Mouse (Mus musculus): ENCODE data around the gene Mtmr6. TPM values are rescaled to one million over a fixed set of nuclear protein-coding genes. Genes with fewer than 3 reads are reported as not detected.

Gene Mtmr6
- total and polyA plus RNA-seq, 3 experiments, result 17.4 to 31.0 (median 29.1) TPM

DNA sequence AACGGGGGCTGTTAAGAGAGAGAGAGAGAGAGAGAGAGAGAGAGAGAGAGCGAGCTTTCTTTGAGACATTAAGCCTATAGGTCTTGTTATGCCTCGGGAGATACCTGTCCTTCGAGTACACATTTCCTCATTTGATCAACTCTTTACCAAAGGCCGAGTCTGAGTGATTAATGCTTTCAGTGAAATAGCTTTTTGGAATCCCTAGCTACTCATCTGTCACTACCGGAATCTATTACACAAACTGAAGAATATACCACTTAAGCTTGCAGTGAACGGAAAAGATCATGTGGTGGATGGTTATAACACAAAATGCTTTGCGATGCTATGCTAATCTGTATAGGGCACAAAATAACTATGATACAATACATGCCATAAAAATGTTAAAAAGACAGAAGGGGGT lies 14.7 kb upstream of the Mtmr6 start:
- Histone ChIP-seq H3K27me3 (ENCODE audit: control insufficient read depth, insufficient read depth, low read length) (no peaks in the 10 kb centered on the region), H3K27ac (peak overlapping the region; percentile 93; the same call in 1 of the 2 replicates), H3K36me3 (ENCODE audit: control insufficient read depth, insufficient read depth, low read length) (no peaks in the 10 kb centered on the region), H3K4me1 (ENCODE audit: control insufficient read depth, insufficient read depth, low read length) (no peaks in the 10 kb centered on the region; the same call in none of the 2 replicates), H3K4me3 (peak overlapping the region; percentile 98), H3K79me2 (replicated peaks; ENCODE audit: control insufficient read depth, insufficient read depth, low read length) (peaks cover 4% of the 10 kb centered on the region), H3K9ac (ENCODE audit: low read depth, low read length) (no peak overlapping the region; the same call in 1 of the 2 replicates)
- DNase-seq, result no peak
- 5% methylated on average over 8 of the region's 8 CpGs for WGBS
- intact Hi-C loops (cut with DNase I), result loop anchor here (10.0 kb wide), 2 partner anchors 534 to 924 kb away; partner anchors contain the start of gene Mipep
- TF ChIP-seq EP300 (IDR thresholded peaks at IDR 0.05; ENCODE audit: insufficient read depth, low read depth, low read length) (no peak), POLR2A (IDR thresholded peaks at IDR 0.05; ENCODE audit: insufficient read depth, low read depth, low read length) (no peak), CTCF (IDR thresholded peaks at IDR 0.05) (no peak)

DNA sequence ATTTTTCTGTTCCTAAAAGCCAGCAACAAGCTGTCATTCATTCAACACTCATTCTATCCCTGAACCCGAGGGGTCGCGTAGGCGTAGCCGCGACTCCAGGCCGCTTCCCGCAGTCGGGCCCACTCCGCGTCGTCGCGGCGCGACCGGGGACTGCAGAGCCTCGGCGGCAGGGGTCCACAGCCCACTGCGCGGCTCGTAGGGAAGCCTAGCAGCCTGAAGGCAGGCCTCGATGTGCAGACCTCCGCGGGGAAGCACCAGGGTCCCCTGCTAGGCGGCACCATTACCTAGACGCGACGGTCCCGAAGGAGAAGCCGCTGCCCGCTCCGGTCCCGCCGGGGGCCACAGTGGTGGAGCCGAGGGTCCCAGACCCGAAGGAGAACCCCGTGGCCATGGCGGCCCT lies 14.1 kb upstream of the Mtmr6 start:
- DNase-seq, result no peak
- no peak for TF ChIP-seq CTCF (IDR thresholded peaks at IDR 0.05)
- no peak for TF ChIP-seq POLR2A (IDR thresholded peaks at IDR 0.05; ENCODE audit: insufficient read depth, low read depth, low read length)
- TF ChIP-seq EP300 (IDR thresholded peaks at IDR 0.05; ENCODE audit: insufficient read depth, low read depth, low read length), result no peak
- Histone ChIP-seq H3K36me3 (ENCODE audit: control insufficient read depth, insufficient read depth, low read length) (no peaks in the 10 kb centered on the region), H3K9ac (ENCODE audit: low read depth, low read length) (peak overlapping the region; percentile 90), H3K27ac (peak overlapping the region; percentile 93), H3K4me1 (ENCODE audit: control insufficient read depth, insufficient read depth, low read length) (no peaks in the 10 kb centered on the region; the same call in none of the 2 replicates), H3K79me2 (replicated peaks; ENCODE audit: control insufficient read depth, insufficient read depth, low read length) (peaks cover 4% of the 10 kb centered on the region), H3K4me3 (peak overlapping the region; percentile 98), H3K27me3 (ENCODE audit: control insufficient read depth, insufficient read depth, low read length) (no peaks in the 10 kb centered on the region)
- intact Hi-C loops (cut with DNase I), result loop anchor here (1.0 to 10.0 kb wide), 3 partner anchors 14 to 924 kb away; partner anchors contain the start of genes Mipep and Mtmr6
- WGBS, result under 1% methylated on average over 39 of the region's 39 CpGs

DNA sequence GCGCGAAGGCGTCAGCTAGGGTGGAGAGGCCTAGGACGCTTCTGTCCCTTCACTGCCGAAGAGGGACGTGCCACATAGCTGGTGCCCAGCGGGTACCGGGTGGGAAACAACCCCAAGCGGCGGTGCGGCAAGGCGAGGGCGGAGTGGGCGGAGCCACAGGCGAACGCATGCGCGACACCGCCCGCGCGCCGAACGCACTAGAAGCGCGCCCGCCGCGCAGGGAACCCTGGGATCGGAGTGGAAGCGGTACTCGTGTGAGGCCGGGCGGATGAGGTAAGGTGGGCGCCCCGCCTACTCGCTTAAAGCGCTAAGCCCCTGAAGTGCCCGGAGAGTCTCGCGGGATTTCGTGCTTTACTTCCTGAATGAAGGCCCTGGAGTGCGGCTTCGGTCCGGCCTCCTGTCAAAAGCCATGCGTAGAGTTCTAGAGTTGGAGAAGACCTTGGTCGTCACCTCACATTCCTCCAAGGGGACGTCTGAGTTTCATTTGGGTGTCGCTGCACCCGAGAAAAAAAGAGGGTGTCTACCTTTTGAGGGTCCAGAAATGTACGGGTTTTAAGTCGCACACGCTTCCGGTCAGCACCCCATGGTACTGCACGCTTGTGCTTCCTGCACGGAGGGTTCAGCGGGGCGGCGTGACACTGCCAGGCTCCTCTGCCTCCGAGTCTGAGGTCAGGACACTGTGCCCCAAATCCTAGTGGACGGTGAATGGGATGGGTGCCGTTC lies 13.6 kb upstream of the Mtmr6 start, which contains the start of the genes Nupl1 and Gm49336:
Nupl1 (minus strand) TSS at position 151 of the 723 bp plus-strand sequence.
Gm49336 (minus strand) TSS at position 227 of the 723 bp plus-strand sequence.
- intact Hi-C loops (cut with DNase I), result loop anchor here (1.0 to 10.0 kb wide), 3 partner anchors 14 to 923 kb away; partner anchors contain the start of genes Mipep and Mtmr6
- Histone ChIP-seq H3K27ac (peak within 1 kb of the TSS; percentile 93), H3K4me3 (peak within 1 kb of the TSS; percentile 98), H3K79me2 (replicated peaks; ENCODE audit: control insufficient read depth, insufficient read depth, low read length) (peaks cover 4% of the 10 kb centered on the region), H3K27me3 (ENCODE audit: control insufficient read depth, insufficient read depth, low read length) (no peaks in the 10 kb centered on the region), H3K4me1 (ENCODE audit: control insufficient read depth, insufficient read depth, low read length) (no peaks in the 10 kb centered on the region; the same call in none of the 2 replicates), H3K36me3 (ENCODE audit: control insufficient read depth, insufficient read depth, low read length) (no peaks in the 10 kb centered on the region), H3K9ac (ENCODE audit: low read depth, low read length) (peak within 1 kb of the TSS; percentile 90)
- WGBS, result under 1% methylated on average over 62 of the region's 62 CpGs
- TF ChIP-seq CTCF (IDR thresholded peaks at IDR 0.05) (no peak), EP300 (IDR thresholded peaks at IDR 0.05; ENCODE audit: insufficient read depth, low read depth, low read length) (peak; percentile 60; the same call in 1 of the 2 replicates), POLR2A (IDR thresholded peaks at IDR 0.05; ENCODE audit: insufficient read depth, low read depth, low read length) (peak; percentile 93)
- DNase-seq, result peak; percentile 97 to 99

DNA sequence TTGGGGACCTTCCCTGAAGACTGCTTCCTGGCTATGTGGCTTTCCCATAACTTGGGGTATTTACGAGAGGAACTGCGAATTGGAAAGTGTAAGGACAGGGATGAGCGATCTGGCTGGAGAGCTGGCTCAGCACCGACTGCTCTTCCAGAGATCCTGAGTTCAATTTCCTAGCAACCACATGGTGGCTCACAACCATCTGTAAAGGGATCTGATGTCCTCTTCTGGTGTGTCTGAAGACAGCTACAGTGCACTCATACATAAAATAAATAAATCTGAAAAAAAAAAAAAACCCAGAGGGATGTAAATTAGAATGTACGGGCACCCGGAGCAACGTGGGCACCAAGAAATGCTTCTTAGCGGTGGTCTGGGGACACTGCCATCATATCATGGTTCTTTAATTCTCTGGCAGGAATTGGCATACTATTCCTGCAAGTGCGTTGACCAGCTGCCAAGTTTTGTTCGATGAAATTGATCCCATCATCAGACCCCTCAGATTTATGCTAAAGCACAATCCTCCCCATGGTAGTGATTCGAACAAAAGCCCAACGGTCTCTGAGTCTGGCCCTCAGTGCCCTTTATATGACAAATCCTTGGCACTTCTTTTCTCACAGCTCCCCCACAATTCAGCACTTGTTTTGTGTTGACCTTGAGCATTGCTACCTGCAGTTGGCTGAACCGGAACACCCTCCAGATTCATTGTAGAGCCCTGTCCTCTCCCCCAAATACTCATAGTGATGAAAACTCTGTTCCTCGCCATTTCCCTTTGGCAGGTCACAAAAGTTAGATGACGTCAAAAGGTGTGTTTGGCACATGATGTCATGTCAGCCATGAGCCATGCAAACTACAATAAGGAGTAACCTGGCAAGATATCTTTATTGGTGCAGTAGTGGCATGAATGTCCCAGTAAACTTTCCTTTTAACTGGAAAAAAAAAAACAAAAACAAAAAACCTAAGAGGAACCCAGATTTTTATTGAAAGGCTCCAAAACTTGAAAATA lies 12.7 kb upstream of the Mtmr6 start:
- peaks cover 4% of the 10 kb centered on the region for H3K79me2 ChIP-seq (replicated peaks; ENCODE audit: control insufficient read depth, insufficient read depth, low read length)
- peak overlapping the region; percentile 81 for H3K9ac ChIP-seq (ENCODE audit: low read depth, low read length)
- no peaks in the 10 kb centered on the region; the same call in none of the 2 replicates for H3K4me1 ChIP-seq (ENCODE audit: control insufficient read depth, insufficient read depth, low read length)
- no peaks in the 10 kb centered on the region for H3K36me3 ChIP-seq (ENCODE audit: control insufficient read depth, insufficient read depth, low read length)
- no peaks in the 10 kb centered on the region for H3K27me3 ChIP-seq (ENCODE audit: control insufficient read depth, insufficient read depth, low read length)
- DNase-seq, result no peak
- H3K4me3 ChIP-seq, result peak overlapping the region; percentile 66
- TF ChIP-seq EP300 (IDR thresholded peaks at IDR 0.05; ENCODE audit: insufficient read depth, low read depth, low read length), result no peak
- TF ChIP-seq POLR2A (IDR thresholded peaks at IDR 0.05; ENCODE audit: insufficient read depth, low read depth, low read length), result no peak
- peak; percentile 29; the same call in 1 of the 2 replicates for TF ChIP-seq CTCF (IDR thresholded peaks at IDR 0.05)
- intact Hi-C loops (cut with DNase I), result loop anchor here (10.0 kb wide), 2 partner anchors 532 to 922 kb away; partner anchors contain the start of gene Mipep
- H3K27ac ChIP-seq, result peak overlapping the region; percentile 93
- WGBS, result 13% methylated on average over 15 of the region's 15 CpGs

DNA sequence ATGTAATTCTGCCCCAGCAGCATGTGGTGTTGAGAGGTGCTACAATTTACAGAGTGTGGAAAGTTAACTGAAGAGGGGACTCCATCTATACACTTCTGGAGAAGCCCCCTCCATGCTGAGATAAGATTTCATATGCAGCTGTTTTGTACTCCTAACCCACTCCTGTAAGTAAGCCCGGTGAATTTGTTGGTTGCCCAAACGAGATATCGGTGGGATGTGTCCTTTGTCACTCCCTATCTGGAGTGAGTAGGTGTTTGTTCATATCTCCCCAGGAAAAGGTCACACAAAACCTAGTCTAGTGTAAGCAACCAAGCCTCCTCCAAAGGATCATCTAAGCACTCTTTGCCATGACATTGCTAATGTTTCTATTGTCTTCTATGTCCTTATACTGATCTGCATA lies 11.6 kb upstream of the Mtmr6 start:
- Histone ChIP-seq H3K4me1 (ENCODE audit: control insufficient read depth, insufficient read depth, low read length) (no peaks in the 10 kb centered on the region; the same call in none of the 2 replicates), H3K4me3 (no peak overlapping the region), H3K27me3 (ENCODE audit: control insufficient read depth, insufficient read depth, low read length) (no peaks in the 10 kb centered on the region), H3K36me3 (ENCODE audit: control insufficient read depth, insufficient read depth, low read length) (no peaks in the 10 kb centered on the region), H3K79me2 (replicated peaks; ENCODE audit: control insufficient read depth, insufficient read depth, low read length) (peaks cover 3% of the 10 kb centered on the region; the same call in 1 of the 2 replicates), H3K27ac (no peak overlapping the region), H3K9ac (ENCODE audit: low read depth, low read length) (no peak overlapping the region)
- no peak for DNase-seq
- TF ChIP-seq POLR2A (IDR thresholded peaks at IDR 0.05; ENCODE audit: insufficient read depth, low read depth, low read length) (no peak), CTCF (IDR thresholded peaks at IDR 0.05) (no peak), EP300 (IDR thresholded peaks at IDR 0.05; ENCODE audit: insufficient read depth, low read depth, low read length) (no peak)
- intact Hi-C loops (cut with DNase I), result loop anchor here (10.0 kb wide), 2 partner anchors 531 to 921 kb away; partner anchors contain the start of gene Mipep
- 75% methylated on average over 3 of the region's 3 CpGs for WGBS
